Mouse (Mus musculus) testis, adult 2 months (tissue): ENCODE measurements around the gene Vash1.

Experiments
- CTCF ChIP-seq: fragments of 200-500 bp; IDR thresholded peaks from 2 replicates; pipeline ENCODE4 v1.5.1; 2012; ENCODE audit warnings: low read depth, mild to moderate bottlenecking, inconsistent platforms, low read length, moderate library complexity; ENCODE audit not compliant: control insufficient read depth, insufficient read depth, insufficient replicate concordance
- POLR2A ChIP-seq: fragments of 200-500 bp; IDR thresholded peaks from 2 replicates; pipeline ENCODE4 v1.6.1; 2012; ENCODE audit warnings: low read depth, mild to moderate bottlenecking, inconsistent platforms, low read length, moderate library complexity; ENCODE audit not compliant: control insufficient read depth

- TF ChIP-seq CTCF: no peak
- TF ChIP-seq POLR2A: no peak
Measured at GRCm38 (mm10) chr12:86665656-86666055, 12.8 kb upstream of the Vash1 start.
